Mouse (Mus musculus) CH12.LX (cell line): Measurements from ENCODE around the gene Tbc1d16. TPM values are rescaled to one million over a fixed set of nuclear protein-coding genes. Genes with fewer than 3 reads are reported as not detected.

Source experiments
- DNase-seq: peaks from one replicate; pipeline ENCODE4 v3.0.0-alpha.2; 2013; ENCODE audit errors: extremely low read depth
- H3K27ac ChIP-seq: 2 replicates; pipeline ENCODE4 v1.5.1; 2012; ENCODE audit warnings: low read depth, mild to moderate bottlenecking, control low read depth, moderate library complexity; ENCODE audit not compliant: insufficient read depth
- H3K27me3 ChIP-seq: replicated peaks from 2 replicates; pipeline ENCODE3; 2012; ENCODE audit warnings: inconsistent platforms
- H3K36me3 ChIP-seq, 2 experiments: replicated peaks in 1 of 2; 2 replicates each; pipeline versions ENCODE3 to v1.6.1; 2012; ENCODE audit warnings: inconsistent platforms in 1 of 2, low read length in 1 of 2, mild to moderate bottlenecking in 1 of 2, mixed read lengths in 1 of 2, moderate library complexity in 1 of 2; ENCODE audit not compliant: control insufficient read depth in 1 of 2, insufficient read depth in 1 of 2
- H3K4me1 ChIP-seq, 2 experiments: 2 replicates each; pipeline ENCODE4 v1.6.1; 2012; ENCODE audit warnings: inconsistent platforms in 1 of 2, moderate library complexity in 1 of 2; ENCODE audit not compliant: insufficient read depth in 2 of 2, control insufficient read depth in 1 of 2
- H3K4me2 ChIP-seq: 2 replicates; pipeline ENCODE4 v1.6.1; 2012; ENCODE audit warnings: low read depth, mild to moderate bottlenecking, control low read depth; ENCODE audit not compliant: poor library complexity, insufficient read depth, severe bottlenecking
- H3K4me3 ChIP-seq, 3 experiments: fragments of 150-350 bp in 1 of 3; sonication (generic) in 1 of 3; replicated peaks in 1 of 3; 2 replicates each; pipeline versions ENCODE3 to v1.5.1; 2011 to 2012; ENCODE audit warnings: low read depth in 2 of 3, low read length in 2 of 3, mild to moderate bottlenecking in 2 of 3, moderate library complexity in 2 of 3, control low read depth in 1 of 3, improper control_type of control experiment in 1 of 3, inconsistent platforms in 1 of 3, mixed read lengths in 1 of 3; ENCODE audit not compliant: poor library complexity in 1 of 3
- H3K79me2 ChIP-seq: replicated peaks from 2 replicates; pipeline ENCODE4 v1.6.1; 2012; ENCODE audit warnings: mild to moderate bottlenecking, moderate library complexity; ENCODE audit not compliant: control insufficient read depth, poor library complexity, insufficient read depth, severe bottlenecking; ENCODE audit errors: extremely low read depth
- H3K9ac ChIP-seq: 2 replicates; pipeline ENCODE4 v1.6.1; 2012; ENCODE audit warnings: low read depth, mild to moderate bottlenecking, control low read depth, moderate library complexity; ENCODE audit not compliant: insufficient read depth
- H3K9me3 ChIP-seq: replicated peaks from 2 replicates; pipeline ENCODE3; 2012; ENCODE audit warnings: low read length, inconsistent platforms, mixed read lengths
- CHD1 ChIP-seq: IDR thresholded peaks from 2 replicates; pipeline ENCODE4 v1.6.1; 2012; ENCODE audit warnings: low read depth, low read length, improper control_type of control experiment, inconsistent platforms
- CTCF ChIP-seq, 2 experiments: IDR thresholded peaks in 1 of 2; conservative IDR thresholded peaks in 1 of 2; 2 replicates each; pipeline ENCODE4 v1.5.1; 2011 to 2012; ENCODE audit warnings: low read depth in 2 of 2, low read length in 2 of 2, improper control_type of control experiment in 1 of 2, inconsistent platforms in 1 of 2, mild to moderate bottlenecking in 1 of 2, moderate library complexity in 1 of 2
- E2F4 ChIP-seq: IDR thresholded peaks from 2 replicates; pipeline ENCODE4 v1.6.1; 2011; ENCODE audit warnings: low read depth, low read length, improper control_type of control experiment; ENCODE audit not compliant: insufficient replicate concordance
- GABPA ChIP-seq: IDR thresholded peaks from 2 replicates; pipeline ENCODE4 v1.6.1; 2012; ENCODE audit warnings: low read depth, low read length, improper control_type of control experiment, inconsistent platforms; ENCODE audit not compliant: insufficient replicate concordance
- JUND ChIP-seq: conservative IDR thresholded peaks from 2 replicates; pipeline ENCODE4 v1.6.1; 2011; ENCODE audit warnings: low read depth, low read length, improper control_type of control experiment
- MAFK ChIP-seq: IDR thresholded peaks from 2 replicates; pipeline ENCODE4 v1.6.1; 2011; ENCODE audit warnings: low read length, improper control_type of control experiment; ENCODE audit not compliant: insufficient replicate concordance
- MAX ChIP-seq: IDR thresholded peaks from 2 replicates; pipeline ENCODE4 v1.6.1; 2011; ENCODE audit warnings: low read length, improper control_type of control experiment
- MEF2A ChIP-seq: IDR thresholded peaks from 2 replicates; pipeline ENCODE4 v1.6.1; 2014; ENCODE audit warnings: low read depth, mild to moderate bottlenecking, inconsistent platforms, low read length, improper control_type of control experiment, borderline replicate concordance
- NELFE ChIP-seq: IDR thresholded peaks from 2 replicates; pipeline ENCODE4 v1.6.1; 2011; ENCODE audit warnings: low read depth, low read length, improper control_type of control experiment
- POLR2A ChIP-seq: IDR thresholded peaks from 2 replicates; pipeline ENCODE4 v1.6.1; 2011; ENCODE audit warnings: low read depth, mild to moderate bottlenecking, improper control_type of control experiment, low read length
- RAD21 ChIP-seq: IDR thresholded peaks from 2 replicates; pipeline ENCODE4 v1.6.1; 2011; ENCODE audit warnings: low read depth, mild to moderate bottlenecking, low read length, improper control_type of control experiment, moderate library complexity
- RCOR1 ChIP-seq: conservative IDR thresholded peaks from 2 replicates; pipeline ENCODE4 v1.6.1; 2012; ENCODE audit warnings: low read depth, mild to moderate bottlenecking, inconsistent platforms, low read length, improper control_type of control experiment
- SMC3 ChIP-seq: IDR thresholded peaks from 2 replicates; pipeline ENCODE4 v1.6.1; 2011; ENCODE audit warnings: low read depth, low read length, improper control_type of control experiment
- TBP ChIP-seq: conservative IDR thresholded peaks from 2 replicates; pipeline ENCODE4 v1.6.1; 2011; ENCODE audit warnings: low read depth, low read length, improper control_type of control experiment
- UBTF ChIP-seq: IDR thresholded peaks from 2 replicates; pipeline ENCODE4 v1.6.1; 2012; ENCODE audit warnings: low read depth, mild to moderate bottlenecking, inconsistent platforms, low read length, improper control_type of control experiment, moderate library complexity
- USF1 ChIP-seq: IDR thresholded peaks from 2 replicates; pipeline ENCODE4 v1.6.1; 2014; ENCODE audit warnings: low read depth, mild to moderate bottlenecking, inconsistent platforms, low read length, improper control_type of control experiment
- ZC3H11A ChIP-seq: IDR thresholded peaks from 2 replicates; pipeline ENCODE4 v1.6.1; 2012; ENCODE audit warnings: low read depth, mild to moderate bottlenecking, inconsistent platforms, low read length, improper control_type of control experiment
- ZKSCAN1 ChIP-seq: IDR thresholded peaks from 2 replicates; pipeline ENCODE4 v1.6.1; 2012; ENCODE audit warnings: low read depth, inconsistent platforms, low read length, improper control_type of control experiment, borderline replicate concordance
- ZMIZ1 ChIP-seq: IDR thresholded peaks from 2 replicates; pipeline ENCODE4 v1.6.1; 2012; ENCODE audit warnings: low read depth, mild to moderate bottlenecking, inconsistent platforms, low read length, improper control_type of control experiment
- ZNF384 ChIP-seq: IDR thresholded peaks from 2 replicates; pipeline ENCODE4 v1.6.1; 2012; ENCODE audit warnings: low read depth, low read length, improper control_type of control experiment, inconsistent platforms
- dilution Hi-C: fragments of 300-500 bp; cut with MboI; formaldehyde crosslinking; loops from 2 replicates; pipeline ENCODE4 v1.14.3; 2020; ENCODE audit warnings: low sequenced_read_pairs; ENCODE audit not compliant: extremely low pct_unique_long_range_greater_than_20kb, extremely low pct_ligation_motif_present
- in situ Hi-C: fragments of 300-500 bp; cut with MboI; formaldehyde crosslinking; loops from 3 replicates; pipeline ENCODE4 v1.14.3; 2019; ENCODE audit warnings: low sequenced_read_pairs, low pct_ligation_motif_present, low pct_unique_long_range_greater_than_20kb, mixed read lengths
- polyA plus RNA-seq: library from polyadenylated mRNA; unstranded; fragments of >175 nt; gene quantifications from 2 replicates; pipeline ENCODE4 v1.2.1, GENCODE M21; 2012; ENCODE audit warnings: low read depth; ENCODE audit not compliant: insufficient read length
- total RNA-seq, 2 experiments: library from RNA; depleted of rRNA; stranded (reverse); fragments of 300-350 nt in 1 of 2; fragments of >200 nt in 1 of 2; gene quantifications; 2 replicates each; pipeline ENCODE4 v1.2.3; 2012 to 2014

The Tbc1d16 gene
- total and polyA plus RNA-seq, 3 experiments: 0.79 to 15.9 (median 2.7) TPM

GRCm38 (mm10) chr11:119105748-119106147 lies 122.6 kb downstream of the Tbc1d16 start:
- peaks cover 2% of the 10 kb centered on the region for H3K9me3 ChIP-seq
- H3K4me3 ChIP-seq: no peak overlapping the region
- H3K27me3 ChIP-seq: peaks cover 2% of the 10 kb centered on the region
- dilution Hi-C loops (no loop called here), in situ Hi-C loops (no loop called here)
- peaks cover 21 to 55% of the 10 kb centered on the region in 2 experiments for H3K4me1 ChIP-seq
- no peak overlapping the region for H3K27ac ChIP-seq
- no peaks in the 10 kb centered on the region for H3K36me3 ChIP-seq
- DNase-seq: no peak
- no peak overlapping the region for H3K9ac ChIP-seq
- H3K79me2 ChIP-seq: no peaks in the 10 kb centered on the region
- TF ChIP-seq JUND (no peak), SMC3 (no peak), RCOR1 (no peak), CHD1 (no peak), TBP (no peak), MEF2A (no peak), CTCF (conservative IDR thresholded peaks at IDR 0.05 in 1 of 2, IDR thresholded peaks at IDR 0.05 in 1 of 2; ENCODE audit: low read depth in 2 of 2, low read length in 2 of 2) (no peak), NELFE (no peak), ZKSCAN1 (no peak), RAD21 (no peak), USF1 (no peak)
- H3K4me2 ChIP-seq: no peak overlapping the region

GRCm38 (mm10) chr11:119105071-119105609 lies 123.2 kb downstream of the Tbc1d16 start:
- no peak overlapping the region for H3K9ac ChIP-seq
- no peak for DNase-seq
- H3K36me3 ChIP-seq: no peaks in the 10 kb centered on the region
- no peak for TF ChIP-seq MAFK
- TF ChIP-seq POLR2A: no peak
- no peak for TF ChIP-seq USF1
- TF ChIP-seq ZC3H11A: no peak
- no peak for TF ChIP-seq JUND
- TF ChIP-seq ZMIZ1: no peak
- TF ChIP-seq ZKSCAN1: no peak
- no peak for TF ChIP-seq E2F4
- no peak for TF ChIP-seq GABPA
- TF ChIP-seq ZNF384: no peak
- TF ChIP-seq MAX: no peak
- no peak for TF ChIP-seq UBTF
- TF ChIP-seq RCOR1: no peak
- H3K27ac ChIP-seq: no peak overlapping the region
- no peaks in the 10 kb centered on the region for H3K79me2 ChIP-seq
- H3K4me3 ChIP-seq: no peak overlapping the region
- peaks cover 18 to 49% of the 10 kb centered on the region in 2 experiments for H3K4me1 ChIP-seq
- in situ Hi-C loops (no loop called here), dilution Hi-C loops (no loop called here)
- H3K9me3 ChIP-seq: peaks cover 2% of the 10 kb centered on the region
- H3K4me2 ChIP-seq: no peak overlapping the region
- H3K27me3 ChIP-seq: peaks cover 2% of the 10 kb centered on the region
